Mouse (Mus musculus): Measurements from ENCODE around the gene Arpc3.

- TF ChIP-seq CTCF (IDR thresholded peaks at IDR 0.05; ENCODE audit: insufficient read depth, low read depth, low read length): peak; percentile 82
- TF ChIP-seq POLR2A (IDR thresholded peaks at IDR 0.05; ENCODE audit: insufficient read depth, low read depth, low read length): no peak
Measured at GRCm38 (mm10) chr5:122401303-122401640, 9.6 kb downstream of the Arpc3 start.
